Mouse (Mus musculus) thymus, postnatal 4 days (tissue): ENCODE data around the gene Pi4ka.
"Not testable (repeated sequence)": the region's sequence is repeated elsewhere in the genome, so short reads cannot be mapped to it uniquely, and the experiment has no call there.

Experiments
- DNase-seq: peaks from one replicate; pipeline ENCODE4 v3.0.0; 2021

Gene Pi4ka

DNA sequence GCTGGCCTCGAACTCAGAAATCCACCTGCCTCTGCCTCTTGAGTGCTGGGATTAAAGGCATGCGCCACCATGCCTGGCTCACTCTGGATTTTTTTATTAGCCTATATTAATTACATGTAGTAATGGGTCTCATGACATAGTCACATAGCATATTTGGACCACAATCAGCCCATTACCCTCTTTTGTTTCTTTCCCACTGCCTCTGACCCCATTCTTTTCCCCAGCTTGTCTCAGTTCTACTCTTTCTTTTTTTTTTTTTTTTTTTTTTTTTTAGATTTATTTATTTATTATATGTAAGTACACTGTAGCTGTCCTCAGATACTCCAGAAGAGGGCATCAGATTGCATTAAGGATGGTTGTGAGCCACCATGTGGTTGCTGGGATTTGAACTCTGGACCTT lies 174.6 kb downstream of the Pi4ka start:
- DNase-seq: not testable (repeated sequence)
